Mouse (Mus musculus) G1E (cell line): ENCODE measurements around the gene P2rx1. TPM values are rescaled to one million over a fixed set of nuclear protein-coding genes. Genes with fewer than 3 reads are reported as not detected.

Experiments
- ATAC-seq: 2 replicates; pipeline ENCODE4 v1.8.0; 2016; ENCODE audit warnings: mild to moderate bottlenecking; ENCODE audit not compliant: insufficient number of reproducible peaks, poor library complexity, low FRiP score, severe bottlenecking; ENCODE audit errors: extremely low read depth
- DNase-seq: peaks from one replicate; pipeline ENCODE4 v3.0.0; 2012; ENCODE audit warnings: low spot score
- H3K27me3 ChIP-seq: 2 replicates; pipeline ENCODE4 v1.6.1; 2012; ENCODE audit warnings: mild to moderate bottlenecking, low read length, inconsistent platforms; ENCODE audit not compliant: insufficient read depth
- H3K36me3 ChIP-seq: replicated peaks from 2 replicates; pipeline ENCODE3; 2012; ENCODE audit warnings: mild to moderate bottlenecking, inconsistent platforms
- H3K4me1 ChIP-seq: 2 replicates; pipeline ENCODE4 v1.6.1; 2012; ENCODE audit warnings: low read depth, low read length, inconsistent platforms, mixed read lengths; ENCODE audit not compliant: insufficient read depth
- H3K4me3 ChIP-seq: 2 replicates; pipeline ENCODE4 v1.5.1; 2012; ENCODE audit warnings: low read depth, mild to moderate bottlenecking, inconsistent platforms, low read length, moderate library complexity, mixed read lengths
- H3K9me3 ChIP-seq: replicated peaks from 2 replicates; pipeline ENCODE4 v1.6.1; 2012; ENCODE audit warnings: inconsistent platforms
- CTCF ChIP-seq: IDR thresholded peaks from 2 replicates; pipeline ENCODE4 v1.5.1; 2012; ENCODE audit warnings: low read depth, low read length, inconsistent platforms, mixed read lengths
- GATA1 ChIP-seq: IDR thresholded peaks from 2 replicates; pipeline ENCODE4 v1.6.1; 2012; ENCODE audit warnings: borderline replicate concordance, low read length, inconsistent platforms, mixed read lengths
- GATA2 ChIP-seq: IDR thresholded peaks from 2 replicates; pipeline ENCODE4 v1.6.1; 2012; ENCODE audit warnings: low read depth, low read length, inconsistent platforms, borderline replicate concordance
- POLR2AphosphoS5 ChIP-seq: IDR thresholded peaks from 2 replicates; pipeline ENCODE4 v1.6.1; 2012; ENCODE audit warnings: low read depth, low read length, inconsistent platforms; ENCODE audit not compliant: insufficient replicate concordance
- TAL1 ChIP-seq: conservative IDR thresholded peaks from 2 replicates; pipeline ENCODE4 v1.6.1; 2012; ENCODE audit warnings: low read depth, low read length, inconsistent platforms, mixed read lengths
- polyA plus RNA-seq: library from polyadenylated mRNA; stranded (reverse); fragments of >175 nt; gene quantifications from 2 replicates; pipeline ENCODE4 v1.2.3, GENCODE M21; 2012
- total RNA-seq, 2 experiments: library from RNA; stranded (forward) in 1 of 2; stranded (reverse) in 1 of 2; fragments of 200-1000 nt in 1 of 2; fragments of >200 nt in 1 of 2; fragmentation: Nextera tagmentation in 1 of 2; gene quantifications; 2 replicates each; pipeline ENCODE4 v1.2.3; 2014 to 2017

Gene P2rx1
- total and polyA plus RNA-seq, 3 experiments: 11.4 to 46.9 (median 14.8) TPM

GRCm38 (mm10) chr11:73024236-73024904, 25.5 kb downstream of the P2rx1 start:
- Histone ChIP-seq H3K27me3 (peaks cover 30% of the 10 kb centered on the region), H3K36me3 (peaks cover 39% of the 10 kb centered on the region), H3K9me3 (no peaks in the 10 kb centered on the region), H3K4me1 (peaks cover 79% of the 10 kb centered on the region), H3K4me3 (peak overlapping the region; percentile 68)
- peak; percentile 76 for DNase-seq
- TF ChIP-seq GATA2: no peak
- peak; percentile 95 for ATAC-seq

GRCm38 (mm10) chr11:73026961-73027360, 28.1 kb downstream of the P2rx1 start:
- Histone ChIP-seq H3K4me3 (peak overlapping the region; percentile 55; the same call in 1 of the 2 replicates), H3K9me3 (no peaks in the 10 kb centered on the region), H3K4me1 (peaks cover 69% of the 10 kb centered on the region), H3K27me3 (peaks cover 7% of the 10 kb centered on the region), H3K36me3 (peaks cover 60% of the 10 kb centered on the region)
- no peak for ATAC-seq
- no peak for DNase-seq
- TF ChIP-seq CTCF (no peak), GATA2 (no peak), POLR2AphosphoS5 (no peak), GATA1 (no peak), TAL1 (no peak)

- Histone ChIP-seq H3K9me3 (no peaks in the 10 kb centered on the region), H3K4me1 (peaks cover 32% of the 10 kb centered on the region), H3K27me3 (no peaks in the 10 kb centered on the region), H3K4me3 (peak overlapping the region; percentile 36; the same call in 1 of the 2 replicates), H3K36me3 (peaks cover 87% of the 10 kb centered on the region)
- TF ChIP-seq TAL1 (no peak), GATA2 (no peak), CTCF (no peak), POLR2AphosphoS5 (no peak), GATA1 (no peak)
- peak; percentile 83 for ATAC-seq
- DNase-seq: peak; percentile 74
These were observed 32.1 kb downstream of the P2rx1 start for GRCm38 (mm10) chr11:73030821-73031498.

GRCm38 (mm10) chr11:73031536-73031935, 32.6 kb downstream of the P2rx1 start:
- H3K36me3 ChIP-seq: peaks cover 87% of the 10 kb centered on the region
- TF ChIP-seq GATA1: no peak
- no peaks in the 10 kb centered on the region for H3K9me3 ChIP-seq
- H3K27me3 ChIP-seq: no peaks in the 10 kb centered on the region
- H3K4me1 ChIP-seq: peaks cover 26% of the 10 kb centered on the region
- ATAC-seq (no peak), DNase-seq (no peak)
- H3K4me3 ChIP-seq: no peak overlapping the region

- no peaks in the 10 kb centered on the region for H3K9me3 ChIP-seq
- DNase-seq (no peak), ATAC-seq (no peak)
- H3K4me3 ChIP-seq: no peak overlapping the region
- peaks cover 92% of the 10 kb centered on the region for H3K36me3 ChIP-seq
- no peak for TF ChIP-seq GATA1
- no peak for TF ChIP-seq TAL1
- TF ChIP-seq GATA2: no peak
- no peak for TF ChIP-seq CTCF
- TF ChIP-seq POLR2AphosphoS5: no peak
- H3K4me1 ChIP-seq: peaks cover 4% of the 10 kb centered on the region
- no peaks in the 10 kb centered on the region for H3K27me3 ChIP-seq
These were observed 37.2 kb downstream of the P2rx1 start for GRCm38 (mm10) chr11:73036077-73036476.

GRCm38 (mm10) chr11:73036889-73037288, 38.0 kb downstream of the P2rx1 start:
- peaks cover 91% of the 10 kb centered on the region for H3K36me3 ChIP-seq
- no peak for TF ChIP-seq POLR2AphosphoS5
- no peak for TF ChIP-seq TAL1
- TF ChIP-seq CTCF: no peak
- TF ChIP-seq GATA1: no peak
- no peak for TF ChIP-seq GATA2
- no peak for ATAC-seq

More at GRCm38 (mm10) chr11:73036889-73037288, 38.0 kb downstream of the P2rx1 start:
- DNase-seq: no peak
- no peaks in the 10 kb centered on the region for H3K27me3 ChIP-seq
- no peaks in the 10 kb centered on the region for H3K9me3 ChIP-seq
- H3K4me3 ChIP-seq: no peak overlapping the region
- no peaks in the 10 kb centered on the region for H3K4me1 ChIP-seq
